Mouse (Mus musculus) spleen, embryonic (tissue): ENCODE results near the gene Cbx4.

ENCODE experiments used
- CTCF ChIA-PET: fragments of 350-600 bp; sonication (Branson Sonifier 250); formaldehyde crosslinking; loops from one replicate; lab custom pipeline; 2022; lab: Charles Lee

Gene Cbx4

DNA sequence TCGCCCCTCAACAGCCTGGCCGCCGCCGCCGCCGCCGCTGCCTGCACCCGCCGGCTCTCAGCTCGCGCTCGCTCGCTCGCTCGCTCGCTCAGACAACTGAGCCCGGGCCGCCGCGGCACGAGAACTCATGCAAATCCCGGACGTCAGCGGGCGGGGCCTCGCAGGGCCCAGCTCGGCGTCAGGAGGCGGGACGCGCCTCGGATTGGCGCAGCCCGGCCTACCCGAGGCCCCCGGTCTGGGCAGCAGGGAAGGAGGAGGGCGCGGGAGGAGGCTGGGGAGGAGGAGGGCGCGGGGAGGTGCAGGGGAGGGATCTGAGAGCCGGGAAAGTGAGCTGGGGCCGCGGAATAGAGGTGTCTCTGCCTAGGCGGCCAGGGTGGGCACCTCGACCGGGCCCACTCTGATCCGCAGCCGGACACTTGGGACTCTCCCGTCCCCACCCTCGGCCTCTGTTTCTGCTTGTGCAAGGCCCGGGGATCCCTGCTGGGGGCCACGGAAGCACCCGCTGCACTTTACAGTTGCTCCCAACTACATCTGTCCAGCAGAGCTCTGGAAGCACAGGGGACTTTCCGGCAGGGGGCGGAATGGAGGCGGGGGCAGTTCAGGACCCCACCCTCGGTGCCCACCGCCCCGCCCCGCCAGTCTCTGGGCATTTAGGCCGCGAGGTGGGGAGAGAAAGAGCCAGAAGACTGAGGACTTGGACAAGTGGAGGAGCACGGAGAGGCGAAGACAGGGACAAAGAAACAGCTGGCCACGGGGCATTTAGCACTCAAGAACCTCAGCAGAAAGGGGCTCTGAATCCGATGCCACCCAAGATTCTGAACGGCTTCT is at the start of gene Cbx4:
TSS of gene Cbx4 (minus strand) at position 78 of the 828 bp plus-strand sequence.
- CTCF ChIA-PET, result interaction anchor here (0.6 to 1.0 kb wide), 2 partner anchors 27 to 43 kb away, joined by 3 to 6 read pairs; no protein-coding TSS in a partner anchor

DNA sequence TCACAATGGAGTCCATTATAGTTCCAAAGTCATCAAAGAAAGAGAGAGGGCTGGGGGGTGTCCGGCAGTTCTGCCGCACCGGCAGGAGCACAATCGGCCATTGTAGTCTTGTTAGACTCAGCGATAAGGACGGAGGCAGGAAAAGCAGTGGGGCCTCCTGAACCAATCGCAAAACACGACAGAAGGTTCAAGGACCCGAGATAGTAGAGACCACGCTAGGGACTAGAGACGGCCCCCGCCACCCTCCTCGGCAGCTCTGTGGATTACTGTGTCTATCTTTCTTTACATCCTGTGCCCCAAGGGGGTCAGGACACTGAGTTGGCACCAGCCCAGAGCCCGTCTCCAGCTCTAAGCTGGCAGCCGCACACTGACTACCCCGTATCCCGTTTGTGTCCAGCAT is 48.6 kb upstream of the Cbx4 start:
- CTCF ChIA-PET, result interaction anchor here (1.0 kb wide), 1 partner anchor 41 kb away, joined by 3 read pairs; no protein-coding TSS in a partner anchor

DNA sequence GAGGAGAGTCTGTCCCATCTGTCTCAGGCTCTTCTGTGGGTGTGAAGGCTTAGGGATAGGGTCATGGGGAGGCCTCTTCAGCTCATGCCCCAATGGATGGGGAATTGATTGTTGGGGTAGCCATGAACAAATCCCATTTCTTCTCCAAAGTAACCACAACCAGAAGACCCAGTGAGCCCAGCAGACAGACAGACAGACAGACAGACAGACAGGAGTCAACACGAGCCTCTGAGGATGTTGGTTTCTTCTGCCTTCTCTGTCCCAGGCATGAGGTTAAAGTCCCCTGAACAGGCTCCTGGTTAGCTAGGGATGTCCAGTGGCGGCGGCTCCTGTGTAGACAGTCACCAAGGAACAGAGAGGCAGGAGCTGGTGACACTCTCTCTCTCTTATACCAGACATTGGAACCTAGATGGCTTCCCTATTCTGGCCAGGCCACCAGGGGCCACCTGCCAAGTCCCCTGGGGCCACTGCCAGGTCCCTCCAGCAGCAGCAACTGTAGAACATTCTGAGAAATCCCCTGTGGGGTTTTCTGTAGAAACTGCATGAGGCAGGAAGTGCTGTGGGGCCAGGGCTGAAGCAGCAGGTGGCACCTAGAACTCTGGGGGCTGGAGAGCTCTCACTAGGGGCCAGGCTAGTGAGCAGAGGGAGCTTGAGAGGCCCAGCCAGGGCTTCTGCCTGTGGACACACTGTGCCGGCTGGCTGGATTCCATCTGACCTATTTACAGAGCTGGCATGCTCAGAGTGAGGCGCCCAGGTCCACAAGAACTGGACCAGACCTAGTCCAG is 47.6 kb upstream of the Cbx4 start:
- CTCF ChIA-PET, result interaction anchor here (0.9 to 1.0 kb wide), 2 partner anchors 42 to 111 kb away, joined by 3 read pairs; partner anchors contain the start of gene Cbx2

GRCm38 (mm10) chr11:119132198-119133035 is 46.4 kb upstream of the Cbx4 start:
- CTCF ChIA-PET, result interaction anchor here (0.5 to 0.6 kb wide), 2 partner anchors 78 to 121 kb away, joined by 5 read pairs; no protein-coding TSS in a partner anchor

GRCm38 (mm10) chr11:119130081-119130765 is 44.2 kb upstream of the Cbx4 start:
- CTCF ChIA-PET, result no interaction called here

DNA sequence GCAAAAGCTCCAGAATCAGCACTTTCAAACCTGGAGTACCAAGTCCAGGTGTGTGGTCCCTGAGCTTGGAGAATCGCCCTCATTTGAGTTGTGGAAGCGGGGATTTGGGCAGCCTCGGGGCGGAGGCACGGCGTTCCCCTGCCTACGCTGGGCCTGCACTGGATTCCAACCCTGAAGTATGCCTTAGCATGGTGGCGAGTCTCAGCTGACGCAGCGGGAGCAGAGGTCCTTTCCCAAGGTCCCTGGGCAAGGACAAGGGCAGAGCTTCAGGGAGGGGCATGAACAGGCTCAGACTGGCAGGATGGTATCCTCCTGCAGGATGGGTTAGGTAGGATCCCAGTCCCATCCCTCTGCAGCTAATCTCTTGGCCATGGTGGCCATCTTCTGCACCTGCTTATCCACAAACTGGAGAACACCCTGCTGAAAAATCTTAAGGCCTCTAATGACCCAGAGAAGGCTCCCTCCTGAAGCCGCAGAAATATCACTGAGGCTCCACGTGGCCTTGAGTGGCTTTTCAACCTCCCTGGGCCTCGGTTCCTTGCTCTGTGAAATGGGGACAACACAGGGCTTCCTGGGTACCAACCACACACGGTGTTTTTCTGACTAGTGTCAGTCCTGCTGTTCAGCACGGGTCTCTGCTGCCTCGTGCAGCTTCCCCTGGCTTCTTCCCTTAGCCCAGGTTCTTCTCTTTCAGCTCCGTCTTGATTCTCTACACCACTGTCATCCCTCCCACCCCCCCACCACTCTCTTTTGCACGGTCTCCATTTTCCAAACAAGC is 43.4 kb upstream of the Cbx4 start:
- CTCF ChIA-PET, result no interaction called here

DNA sequence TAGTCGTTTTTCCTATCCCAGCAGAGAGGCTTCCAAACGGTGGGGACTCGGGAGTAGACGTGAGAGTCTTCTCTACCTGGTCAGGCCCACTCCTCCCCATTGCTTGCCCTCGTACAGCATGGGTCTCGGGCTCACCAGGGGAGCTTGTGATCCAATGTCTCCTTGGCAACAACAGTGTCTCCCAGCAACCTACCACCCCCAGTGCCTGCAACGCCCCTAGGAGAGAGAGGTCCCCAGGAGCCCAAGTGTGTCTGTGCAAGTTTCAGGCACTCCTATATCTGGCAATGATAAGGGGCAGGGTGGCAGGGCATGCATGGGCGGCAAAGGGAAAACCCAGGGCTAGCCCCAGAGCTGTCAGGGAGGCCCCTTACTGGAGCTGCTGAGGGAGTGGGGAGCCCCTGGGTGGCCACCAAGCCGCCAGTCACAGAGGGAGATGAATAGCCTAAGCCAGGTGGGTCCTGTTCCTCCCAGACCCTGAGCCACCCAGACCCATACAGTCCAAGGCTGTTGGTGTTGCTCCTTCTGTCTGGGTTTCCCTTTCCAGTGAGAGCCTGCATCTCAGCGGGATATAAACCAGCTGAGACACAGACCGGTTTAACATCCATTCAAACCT is 42.8 kb upstream of the Cbx4 start:
- CTCF ChIA-PET, result no interaction called here

- CTCF ChIA-PET, result interaction anchor here (1.1 kb wide), 1 partner anchor 89 kb away, joined by 3 read pairs; no protein-coding TSS in a partner anchor
Observed at GRCm38 (mm10) chr11:119127686-119128473, 41.9 kb upstream of the Cbx4 start.

DNA sequence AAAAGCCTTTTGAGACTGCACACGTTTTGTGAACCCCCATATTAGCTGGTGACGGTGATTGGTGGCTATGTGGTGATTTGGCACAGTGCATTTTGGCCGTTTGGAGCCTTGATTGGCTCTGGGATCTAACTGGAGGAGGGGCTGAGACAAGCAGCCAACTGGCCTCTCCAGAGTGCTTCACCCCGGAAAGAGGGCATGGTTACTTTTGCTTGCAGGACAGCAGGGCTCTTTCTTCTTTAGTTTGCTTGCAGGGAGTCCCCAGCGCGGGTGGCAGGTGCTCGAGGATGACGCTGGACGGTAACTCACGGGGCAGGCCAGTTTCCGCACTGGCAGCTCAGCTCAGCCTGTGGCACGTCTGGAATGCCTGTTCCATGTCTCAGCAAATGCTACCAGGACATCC is 41.1 kb upstream of the Cbx4 start:
- CTCF ChIA-PET, result interaction anchor here (1.1 kb wide), 1 partner anchor 88 kb away, joined by 3 read pairs; no protein-coding TSS in a partner anchor

DNA sequence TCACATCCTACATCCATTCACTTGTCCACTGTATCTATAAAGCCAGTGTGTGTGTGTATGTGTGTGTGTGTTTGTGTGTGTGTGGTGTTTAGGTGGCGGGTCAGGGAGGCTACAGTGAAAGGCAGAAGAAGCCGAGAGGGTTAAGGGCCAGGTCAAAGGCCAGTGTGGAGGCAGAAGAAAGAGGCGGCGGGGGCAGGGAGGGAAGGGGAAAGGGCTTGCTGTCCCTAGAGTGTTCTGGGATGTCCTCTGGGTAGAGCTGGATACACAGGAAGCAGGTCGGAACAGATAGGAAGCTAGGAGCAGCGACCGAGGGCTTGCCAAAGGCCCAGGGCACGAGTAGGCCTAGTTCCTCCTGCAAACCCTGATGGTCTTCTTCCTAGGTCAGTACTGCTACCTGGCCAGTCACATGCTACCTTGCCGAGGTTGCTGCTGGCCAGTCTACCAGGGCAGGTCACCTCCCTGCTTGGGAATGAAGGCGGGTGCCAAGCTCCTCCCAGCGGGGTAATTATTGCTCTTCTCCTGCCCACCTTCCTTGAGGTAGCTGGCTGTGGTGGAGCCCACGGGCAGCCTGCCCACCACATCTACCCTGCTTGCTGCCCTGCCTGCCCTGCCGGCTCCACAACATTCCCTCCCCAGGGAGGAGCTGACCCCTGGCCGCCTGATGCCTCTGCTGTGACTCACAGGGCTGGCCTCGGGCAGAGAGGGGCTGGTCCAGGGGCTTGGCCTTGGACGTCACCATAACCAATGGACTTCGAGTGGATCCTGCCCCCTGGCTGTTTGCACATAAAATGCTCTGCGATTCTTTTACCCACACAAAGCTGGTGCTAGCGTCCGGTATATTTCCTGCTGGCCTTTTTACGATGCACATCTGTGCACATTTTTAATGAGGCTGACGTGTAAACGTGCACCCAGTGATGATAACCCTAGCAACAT is 40.2 kb upstream of the Cbx4 start:
- CTCF ChIA-PET, result no interaction called here

DNA sequence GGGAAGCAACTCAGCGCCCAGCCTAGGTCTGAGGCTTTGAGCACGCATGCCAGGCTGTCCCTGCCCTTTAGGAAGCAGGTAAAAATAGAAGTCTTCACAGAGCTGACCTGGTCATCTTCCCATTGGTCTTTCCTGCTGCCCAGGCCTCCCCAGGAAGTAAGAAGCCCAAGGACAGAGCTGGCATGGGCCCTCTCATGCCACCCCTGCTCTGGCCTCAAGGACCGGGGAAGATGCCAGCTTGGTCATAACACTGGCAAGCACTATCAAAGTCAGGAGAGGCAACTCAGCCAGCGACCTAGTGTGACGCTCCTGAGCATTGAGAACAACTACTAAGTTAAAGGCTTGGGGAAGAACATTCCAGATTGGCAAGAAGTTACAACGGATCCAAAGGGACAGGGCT is 38.5 kb upstream of the Cbx4 start:
- CTCF ChIA-PET, result no interaction called here

GRCm38 (mm10) chr11:119123522-119124319 is 37.7 kb upstream of the Cbx4 start:
- CTCF ChIA-PET, result interaction anchor here (0.5 kb wide), 1 partner anchor 34 kb away, joined by 6 read pairs; no protein-coding TSS in a partner anchor

GRCm38 (mm10) chr11:119122396-119122795 is 36.4 kb upstream of the Cbx4 start:
- CTCF ChIA-PET, result no interaction called here

DNA sequence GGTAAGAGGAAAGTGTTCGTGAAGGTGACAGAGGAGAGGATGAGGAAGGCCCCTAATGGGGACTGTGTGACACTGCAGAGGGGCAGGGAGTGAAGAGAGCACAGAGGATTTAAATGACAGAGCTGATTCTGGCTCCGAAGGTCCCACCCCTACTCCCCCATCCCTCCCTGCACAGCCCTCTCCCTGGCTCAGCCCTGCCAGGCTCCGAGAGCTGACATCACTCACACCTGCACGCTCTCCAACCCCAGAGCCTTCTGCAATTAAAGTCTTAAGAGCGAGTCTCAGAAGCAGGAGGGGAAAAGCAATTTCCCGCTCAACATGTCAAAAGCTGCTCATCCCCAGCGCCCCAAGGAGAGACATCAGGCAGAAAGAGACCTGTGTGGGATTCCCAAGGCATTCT is 32.9 kb upstream of the Cbx4 start:
- CTCF ChIA-PET, result interaction anchor here (0.8 kb wide), 1 partner anchor 10 kb away, joined by 6 read pairs; no protein-coding TSS in a partner anchor

- CTCF ChIA-PET, result no interaction called here
Observed at GRCm38 (mm10) chr11:119117945-119118344, 31.9 kb upstream of the Cbx4 start.

DNA sequence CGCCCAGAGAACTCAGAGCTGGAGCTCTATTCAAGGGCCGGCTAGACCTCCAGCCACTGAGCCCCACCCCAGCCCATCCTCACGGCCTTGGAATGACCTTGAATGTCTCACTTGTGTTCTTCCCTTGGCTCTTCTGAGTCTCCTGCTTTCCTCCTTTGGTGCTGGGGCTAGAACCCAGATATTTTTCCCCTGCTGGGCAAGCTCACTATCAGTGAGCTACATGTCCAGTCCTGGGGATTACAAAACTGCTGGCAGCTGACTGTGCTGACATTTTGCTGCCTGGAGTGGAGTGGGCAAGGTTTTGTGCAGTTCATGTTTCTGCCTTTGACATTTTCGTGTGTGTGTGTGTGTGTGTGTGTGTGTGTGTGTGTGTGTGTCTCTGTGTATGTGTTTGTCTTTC is 31.0 kb upstream of the Cbx4 start:
- CTCF ChIA-PET, result no interaction called here
